Mouse (Mus musculus) kidney, embryonic 14.5 days (tissue): ENCODE data around the gene Arfgef2. TPM values are rescaled to one million over a fixed set of nuclear protein-coding genes. Genes with fewer than 3 reads are reported as not detected.

Source experiments
- ATAC-seq: fragments of 200-750 bp; cut with Nextera tagmentation; 2 replicates; pipeline ENCODE4 v1.8.0; 2017; ENCODE audit warnings: moderate number of reproducible peaks, mild to moderate bottlenecking, moderate TSS enrichment, moderate library complexity; ENCODE audit not compliant: low FRiP score, low TSS enrichment
- H3K27ac ChIP-seq: fragments of 300-500 bp; sonication (generic); 2 replicates; pipeline ENCODE4 v1.5.1; 2014; ENCODE audit warnings: low read depth, mild to moderate bottlenecking, low read length, moderate library complexity, mixed read lengths
- H3K27me3 ChIP-seq: fragments of 300-500 bp; sonication (generic); 2 replicates; pipeline ENCODE4 v1.6.1; 2014; ENCODE audit warnings: mild to moderate bottlenecking, low read length; ENCODE audit not compliant: control insufficient read depth, insufficient read depth
- H3K36me3 ChIP-seq: fragments of 300-500 bp; sonication (generic); 2 replicates; pipeline ENCODE4 v1.6.1; 2014; ENCODE audit warnings: low read length, mixed read lengths; ENCODE audit not compliant: control insufficient read depth, insufficient read depth
- H3K4me1 ChIP-seq: fragments of 300-500 bp; sonication (generic); 2 replicates; pipeline ENCODE4 v1.6.1; 2014; ENCODE audit warnings: low read length, mixed read lengths; ENCODE audit not compliant: control insufficient read depth, insufficient read depth
- H3K4me2 ChIP-seq: fragments of 300-500 bp; sonication (generic); replicated peaks from 2 replicates; pipeline ENCODE4 v1.6.1; 2014; ENCODE audit warnings: low read depth, mild to moderate bottlenecking, low read length
- H3K4me3 ChIP-seq: fragments of 300-500 bp; sonication (generic); 2 replicates; pipeline ENCODE4 v1.5.1; 2014; ENCODE audit warnings: mild to moderate bottlenecking, low read length
- H3K9ac ChIP-seq: fragments of 300-500 bp; sonication (generic); 2 replicates; pipeline ENCODE4 v1.6.1; 2014; ENCODE audit warnings: low read depth, mild to moderate bottlenecking, low read length, moderate library complexity
- H3K9me3 ChIP-seq: fragments of 300-500 bp; sonication (generic); 2 replicates; pipeline ENCODE4 v1.6.1; 2016; ENCODE audit warnings: low read length; ENCODE audit not compliant: control insufficient read depth
- WGBS: fragments of 180-500 bp; shearing (Covaris S2); extraction: QIAGEN DNeasy Blood & Tissue Kit; methylation state at CpG from one replicate; pipeline ENCODE4 v1.1.7; 2014; 5-methylcytosine and 5-hydroxymethylcytosine counted together
- polyA plus RNA-seq: library from polyadenylated mRNA; unstranded; fragments of >200 nt; fragmentation: Nextera tagmentation; extraction: Ambion mirVana; gene quantifications from 2 replicates; pipeline ENCODE4 v1.2.1, GENCODE M21; 2014

Gene Arfgef2
- polyA plus RNA-seq, 1 experiment from 2014 or later, result 5.6 TPM

DNA sequence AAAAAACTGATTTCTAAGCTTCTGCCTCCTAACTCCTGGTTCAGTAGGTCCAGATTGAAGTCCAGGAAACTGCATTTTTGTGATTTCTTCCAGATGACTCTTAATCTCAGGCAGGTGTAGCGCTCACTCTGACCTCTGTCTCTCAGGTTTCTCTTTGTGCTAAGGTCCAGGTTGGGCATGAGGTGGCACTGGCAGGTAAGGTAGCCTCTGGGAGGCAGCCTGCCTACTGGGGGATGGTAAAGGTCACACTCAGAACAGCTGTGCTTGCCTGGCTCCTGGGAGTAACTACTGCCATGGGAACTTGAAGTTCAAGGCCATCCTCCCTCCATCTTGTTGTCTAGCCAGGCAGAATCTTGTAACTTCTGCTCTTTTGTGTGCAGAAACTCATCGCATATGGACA is 28.7 kb downstream of the Arfgef2 start:
- Histone ChIP-seq H3K27me3 (no peaks in the 10 kb centered on the region), H3K9ac (no peak overlapping the region), H3K4me3 (no peak overlapping the region), H3K4me2 (no peak overlapping the region), H3K36me3 (peaks cover 9% of the 10 kb centered on the region; the same call in 1 of the 2 replicates), H3K27ac (no peak overlapping the region), H3K4me1 (no peaks in the 10 kb centered on the region), H3K9me3 (no peaks in the 10 kb centered on the region)
- 91% methylated on average over 2 of the region's 2 CpGs for WGBS
- no peak for ATAC-seq

- ATAC-seq, result no peak
- no peak overlapping the region for H3K4me2 ChIP-seq
- H3K27me3 ChIP-seq, result no peaks in the 10 kb centered on the region
- H3K36me3 ChIP-seq, result peaks cover 9% of the 10 kb centered on the region; the same call in 1 of the 2 replicates
- H3K4me1 ChIP-seq, result no peaks in the 10 kb centered on the region
- 83% methylated on average over 4 of the region's 4 CpGs for WGBS
- H3K9ac ChIP-seq, result no peak overlapping the region
- H3K4me3 ChIP-seq, result no peak overlapping the region
- H3K9me3 ChIP-seq, result no peaks in the 10 kb centered on the region
- no peak overlapping the region for H3K27ac ChIP-seq
Measured at GRCm38 (mm10) chr2:166834796-166835195, 29.4 kb downstream of the Arfgef2 start.

GRCm38 (mm10) chr2:166835581-166835980 is 30.2 kb downstream of the Arfgef2 start:
- WGBS, result 78% methylated on average over 5 of the region's 5 CpGs
- H3K4me1 ChIP-seq, result no peaks in the 10 kb centered on the region
- no peak overlapping the region for H3K4me3 ChIP-seq
- no peak overlapping the region for H3K27ac ChIP-seq
- H3K9me3 ChIP-seq, result no peaks in the 10 kb centered on the region
- no peak overlapping the region for H3K4me2 ChIP-seq
- H3K36me3 ChIP-seq, result peaks cover 9% of the 10 kb centered on the region; the same call in 1 of the 2 replicates
- no peaks in the 10 kb centered on the region for H3K27me3 ChIP-seq
- H3K9ac ChIP-seq, result no peak overlapping the region
- ATAC-seq, result no peak

- ATAC-seq, result no peak
- H3K4me2 ChIP-seq, result no peak overlapping the region
- H3K36me3 ChIP-seq, result no peaks in the 10 kb centered on the region; the same call in 1 of the 2 replicates
- H3K27ac ChIP-seq, result no peak overlapping the region
- no peak overlapping the region for H3K9ac ChIP-seq
- H3K27me3 ChIP-seq, result no peaks in the 10 kb centered on the region
- H3K4me1 ChIP-seq, result no peaks in the 10 kb centered on the region
- no peak overlapping the region for H3K4me3 ChIP-seq
- no peaks in the 10 kb centered on the region for H3K9me3 ChIP-seq
- WGBS, result 85% methylated on average over 4 of the region's 4 CpGs
Measured at GRCm38 (mm10) chr2:166841813-166842212, 36.4 kb downstream of the Arfgef2 start.

- WGBS, result 85% methylated on average over 11 of the region's 11 CpGs
- ATAC-seq, result no peak
- peaks cover 34% of the 10 kb centered on the region; the same call in 1 of the 2 replicates for H3K36me3 ChIP-seq
Measured at GRCm38 (mm10) chr2:166850691-166851090, 45.3 kb downstream of the Arfgef2 start.

GRCm38 (mm10) chr2:166852270-166852669 is 46.9 kb downstream of the Arfgef2 start:
- H3K4me1 ChIP-seq, result no peaks in the 10 kb centered on the region
- no peak overlapping the region for H3K27ac ChIP-seq
- H3K4me3 ChIP-seq, result no peak overlapping the region
- no peak for ATAC-seq
- WGBS, result 93% methylated on average over 7 of the region's 7 CpGs
- H3K36me3 ChIP-seq, result peaks cover 41% of the 10 kb centered on the region; the same call in 1 of the 2 replicates
- H3K9me3 ChIP-seq, result no peaks in the 10 kb centered on the region
- no peak overlapping the region for H3K4me2 ChIP-seq
- no peak overlapping the region for H3K9ac ChIP-seq
- H3K27me3 ChIP-seq, result no peaks in the 10 kb centered on the region

More at GRCm38 (mm10) chr2:166850691-166851090, 45.3 kb downstream of the Arfgef2 start:
- Histone ChIP-seq H3K4me2 (no peak overlapping the region), H3K4me3 (no peak overlapping the region), H3K9me3 (no peaks in the 10 kb centered on the region), H3K27ac (no peak overlapping the region), H3K9ac (no peak overlapping the region), H3K4me1 (no peaks in the 10 kb centered on the region), H3K27me3 (no peaks in the 10 kb centered on the region)

GRCm38 (mm10) chr2:166855771-166856170 is 50.4 kb downstream of the Arfgef2 start:
- Histone ChIP-seq H3K9me3 (no peaks in the 10 kb centered on the region), H3K27me3 (no peaks in the 10 kb centered on the region), H3K36me3 (peaks cover 45% of the 10 kb centered on the region), H3K4me1 (no peaks in the 10 kb centered on the region), H3K4me3 (no peak overlapping the region), H3K9ac (no peak overlapping the region), H3K4me2 (no peak overlapping the region), H3K27ac (no peak overlapping the region)
- WGBS, result 96% methylated on average over 8 of the region's 8 CpGs
- ATAC-seq, result no peak

- Histone ChIP-seq H3K27ac (no peak overlapping the region), H3K4me3 (no peak overlapping the region), H3K9me3 (no peaks in the 10 kb centered on the region), H3K4me2 (no peak overlapping the region), H3K9ac (no peak overlapping the region), H3K27me3 (no peaks in the 10 kb centered on the region), H3K4me1 (no peaks in the 10 kb centered on the region), H3K36me3 (peaks cover 46% of the 10 kb centered on the region)
- no peak for ATAC-seq
- WGBS, result 87% methylated on average over 6 of the region's 6 CpGs
Measured at GRCm38 (mm10) chr2:166856366-166856765, 51.0 kb downstream of the Arfgef2 start.

GRCm38 (mm10) chr2:166857118-166857517 is 51.7 kb downstream of the Arfgef2 start:
- Histone ChIP-seq H3K4me2 (no peak overlapping the region), H3K4me1 (no peaks in the 10 kb centered on the region), H3K27me3 (no peaks in the 10 kb centered on the region), H3K4me3 (no peak overlapping the region), H3K9ac (no peak overlapping the region), H3K9me3 (no peaks in the 10 kb centered on the region), H3K27ac (no peak overlapping the region), H3K36me3 (peaks cover 52% of the 10 kb centered on the region)
- ATAC-seq, result no peak
- WGBS, result 92% methylated on average over 2 of the region's 2 CpGs
